Mouse (Mus musculus): ENCODE data around the gene Hist1h2bf.

Hist1h2bf gene

DNA sequence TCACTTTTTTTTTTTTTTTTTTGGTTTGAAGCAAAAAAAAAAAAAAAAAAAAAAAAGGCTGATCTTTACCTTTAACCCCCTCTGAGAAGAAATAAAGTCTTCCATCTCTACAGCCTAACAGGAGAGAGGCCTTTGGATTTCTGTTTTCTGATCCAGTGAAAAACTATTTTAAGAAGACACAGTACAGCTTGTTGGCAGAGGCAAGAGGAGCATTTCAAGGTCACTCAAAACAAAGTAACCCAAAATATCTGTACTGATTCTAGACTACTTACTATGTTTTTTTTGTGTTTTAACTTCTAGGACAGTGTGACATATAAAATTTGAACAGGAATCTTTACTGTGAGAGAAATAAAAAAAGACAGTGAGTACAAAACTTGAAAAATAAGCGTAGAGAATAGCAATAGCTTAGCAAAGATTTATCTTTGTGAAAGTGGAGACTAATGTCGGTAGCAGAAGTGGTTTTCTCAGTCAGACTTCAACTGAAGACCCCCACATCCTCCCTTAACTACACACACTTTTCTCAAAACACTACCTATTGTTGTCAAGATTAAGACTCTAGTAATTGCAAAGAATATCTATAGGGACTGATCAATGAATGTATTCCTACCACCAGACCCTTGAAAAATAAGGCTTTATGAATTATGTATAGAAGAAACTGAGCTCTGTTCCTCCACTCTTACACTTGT is 44.4 kb downstream of the Hist1h2bf start:
- DNase-seq (ENCODE audit: low read depth, low spot score): no peak

DNA sequence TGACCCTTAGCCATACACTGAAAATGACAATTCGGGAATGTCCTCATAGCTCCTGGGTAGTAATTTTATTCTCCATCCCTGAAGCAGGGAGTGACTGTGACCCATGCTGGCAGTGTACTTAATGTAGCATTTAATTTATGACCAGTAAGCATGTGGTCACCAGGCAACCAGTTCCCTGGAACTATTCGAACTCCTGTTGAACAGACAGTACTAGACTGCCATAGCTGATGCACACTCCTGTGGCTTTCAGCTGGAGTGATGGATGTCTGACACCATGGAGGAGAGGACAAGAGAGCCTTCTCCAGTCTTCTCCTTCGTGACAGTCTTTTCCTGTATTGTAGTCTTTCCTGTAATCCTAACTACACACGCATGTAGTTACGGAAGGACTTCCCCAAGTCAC is 45.0 kb downstream of the Hist1h2bf start:
- no peak for DNase-seq (ENCODE audit: low read depth, low spot score)

DNA sequence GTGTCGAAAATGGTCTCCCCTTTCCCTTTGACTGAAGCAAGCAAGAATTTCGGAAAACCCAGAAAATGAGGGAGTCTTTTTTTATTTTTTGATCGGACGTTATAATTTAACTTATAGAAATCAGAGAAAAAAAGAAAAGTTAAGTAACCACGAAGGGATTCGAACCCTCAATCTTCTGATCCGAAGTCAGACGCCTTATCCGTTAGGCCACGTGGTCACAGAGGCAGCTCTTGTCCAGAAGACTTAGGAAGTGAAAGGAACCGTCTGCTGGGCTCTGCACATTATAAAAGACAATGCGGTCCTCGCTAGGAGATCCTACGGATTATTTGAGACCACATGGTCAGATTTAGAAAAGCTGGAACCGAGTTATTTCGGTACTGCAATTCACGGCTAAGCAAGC is 47.7 kb downstream of the Hist1h2bf start:
- DNase-seq (ENCODE audit: low read depth, low spot score): peak; percentile 93

DNA sequence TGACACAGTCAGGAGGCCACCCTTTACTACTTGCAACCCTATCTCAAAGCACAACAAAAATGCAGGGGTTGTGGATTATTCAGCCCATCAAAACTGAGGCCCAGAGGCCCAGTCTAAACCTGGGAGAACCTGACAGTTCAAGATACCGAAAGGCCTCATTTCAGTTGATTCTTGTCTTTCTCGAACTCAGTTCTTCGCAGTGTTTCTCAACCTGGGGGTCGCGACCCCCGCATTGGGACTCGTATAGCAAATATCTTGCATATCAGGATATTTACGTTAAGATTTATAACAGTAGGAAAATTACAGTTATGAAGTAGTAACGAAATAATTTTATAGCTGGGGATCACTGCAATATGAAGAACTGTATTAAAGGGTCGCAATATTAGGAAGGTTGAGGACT is 48.1 kb downstream of the Hist1h2bf start:
- no peak for DNase-seq (ENCODE audit: low read depth, low spot score)

DNA sequence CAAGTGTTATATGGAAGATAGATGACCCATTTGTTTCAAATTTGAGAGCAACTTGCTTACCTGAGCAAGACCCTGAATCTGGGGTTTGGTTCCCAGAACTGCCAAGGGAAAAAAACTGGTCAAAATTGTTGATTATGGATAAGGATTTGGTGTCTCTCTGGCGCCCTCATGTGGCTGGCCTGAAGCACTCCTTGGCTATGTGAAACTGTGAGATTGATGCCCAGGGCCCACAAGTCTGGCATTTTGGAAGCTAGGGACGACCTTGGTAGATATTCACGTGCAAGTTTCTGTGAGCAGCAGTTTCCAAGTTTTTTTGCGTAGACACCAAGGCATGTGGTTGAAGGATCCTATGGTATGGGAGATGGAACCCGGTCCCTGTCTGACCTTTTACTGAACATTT is 49.3 kb downstream of the Hist1h2bf start:
- peak; percentile 93 for DNase-seq (ENCODE audit: low read depth, low spot score)

DNA sequence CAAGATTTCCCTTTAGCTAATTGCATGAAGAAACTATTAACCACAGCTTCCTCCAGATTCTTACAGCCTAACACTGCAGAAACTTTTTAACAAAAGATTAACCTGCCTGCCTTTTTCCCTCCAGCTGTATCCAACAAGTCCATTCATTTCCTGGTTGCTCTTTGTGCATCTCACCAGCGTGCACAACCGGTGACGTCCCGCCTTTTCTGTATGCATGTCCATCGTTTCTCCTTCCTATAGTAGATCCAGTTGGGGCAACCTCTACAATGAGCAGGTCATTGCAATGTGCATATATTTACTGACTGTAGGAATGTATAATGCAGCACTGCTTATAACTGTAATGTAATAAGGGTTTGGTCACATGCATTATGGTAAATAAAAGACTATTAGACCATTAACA is 50.0 kb downstream of the Hist1h2bf start:
- no peak for DNase-seq (ENCODE audit: low read depth, low spot score)

Data from 3T3-L1 (cell line).